Mouse (Mus musculus): ENCODE results near the gene Klhl12.
A peak's percentile ranks its signal among the peaks of the same experiment; 100 is the strongest.

Klhl12 gene

DNA sequence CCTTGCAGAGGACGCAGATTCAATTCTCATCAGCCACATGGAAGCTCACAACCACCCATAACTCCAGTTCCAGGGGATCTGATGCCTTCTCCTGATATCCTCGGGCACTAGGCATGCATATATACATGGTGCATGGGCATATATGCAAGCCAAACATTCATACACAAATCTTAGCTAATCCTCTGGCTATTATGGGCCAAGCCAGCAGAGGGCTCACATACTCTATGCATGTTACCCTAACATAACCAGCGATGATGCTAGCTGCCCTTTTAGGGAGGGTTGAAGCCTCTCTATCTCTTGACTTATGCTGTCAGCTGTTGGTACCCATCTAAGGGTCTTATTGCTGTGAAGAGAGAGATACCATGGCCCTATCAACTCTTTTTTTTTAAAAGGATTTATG is 4.3 kb upstream of the Klhl12 start:
- DNase-seq = peak; percentile 37 to 72

DNA sequence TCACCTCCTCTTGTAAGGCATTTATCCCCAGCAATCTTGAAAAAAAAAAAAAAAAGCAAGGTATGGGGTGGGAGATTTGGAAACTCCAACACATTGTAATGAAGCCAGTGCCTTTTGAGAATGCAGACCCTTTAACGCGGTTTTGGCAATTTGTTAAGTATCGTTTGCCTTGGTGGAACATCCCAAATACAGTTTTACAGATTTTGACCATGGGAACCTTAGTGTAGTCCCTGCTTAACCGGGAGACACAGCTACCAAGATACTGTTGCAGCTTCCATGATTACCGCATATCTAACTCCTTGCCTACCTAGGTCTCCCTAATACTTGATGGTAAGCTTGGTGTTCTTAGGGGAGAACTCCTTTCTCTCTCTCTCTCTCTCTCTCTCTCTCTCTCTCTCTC is 729 bp downstream of the Klhl12 start:
- DNase-seq = no peak

DNA sequence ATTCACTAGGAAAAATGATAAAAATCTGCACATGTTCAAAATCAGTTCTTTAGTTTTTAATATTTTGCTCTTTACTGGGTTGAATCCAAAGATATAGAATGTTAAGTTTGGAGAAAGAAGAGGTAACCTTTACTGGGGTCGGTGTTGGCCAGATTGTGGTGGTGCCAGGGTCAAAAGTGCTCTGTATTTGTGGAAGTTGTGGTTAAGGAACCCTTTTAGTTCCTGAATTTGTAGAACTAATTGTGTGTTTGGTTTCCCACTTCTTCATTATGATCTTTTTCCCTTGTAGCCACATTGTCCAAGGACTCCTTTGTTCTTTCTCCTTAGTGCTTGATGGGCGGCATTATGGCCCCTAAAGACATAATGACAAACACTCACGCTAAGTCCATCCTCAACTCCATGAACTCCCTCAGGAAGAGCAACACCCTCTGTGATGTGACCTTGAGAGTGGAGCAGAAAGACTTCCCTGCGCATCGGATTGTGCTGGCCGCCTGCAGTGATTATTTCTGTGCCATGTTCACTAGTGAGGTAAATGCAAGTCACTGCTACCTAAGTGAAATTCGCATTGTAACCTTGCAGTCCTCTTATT is 2.9 kb downstream of the Klhl12 start:
- DNase-seq = no peak

DNA sequence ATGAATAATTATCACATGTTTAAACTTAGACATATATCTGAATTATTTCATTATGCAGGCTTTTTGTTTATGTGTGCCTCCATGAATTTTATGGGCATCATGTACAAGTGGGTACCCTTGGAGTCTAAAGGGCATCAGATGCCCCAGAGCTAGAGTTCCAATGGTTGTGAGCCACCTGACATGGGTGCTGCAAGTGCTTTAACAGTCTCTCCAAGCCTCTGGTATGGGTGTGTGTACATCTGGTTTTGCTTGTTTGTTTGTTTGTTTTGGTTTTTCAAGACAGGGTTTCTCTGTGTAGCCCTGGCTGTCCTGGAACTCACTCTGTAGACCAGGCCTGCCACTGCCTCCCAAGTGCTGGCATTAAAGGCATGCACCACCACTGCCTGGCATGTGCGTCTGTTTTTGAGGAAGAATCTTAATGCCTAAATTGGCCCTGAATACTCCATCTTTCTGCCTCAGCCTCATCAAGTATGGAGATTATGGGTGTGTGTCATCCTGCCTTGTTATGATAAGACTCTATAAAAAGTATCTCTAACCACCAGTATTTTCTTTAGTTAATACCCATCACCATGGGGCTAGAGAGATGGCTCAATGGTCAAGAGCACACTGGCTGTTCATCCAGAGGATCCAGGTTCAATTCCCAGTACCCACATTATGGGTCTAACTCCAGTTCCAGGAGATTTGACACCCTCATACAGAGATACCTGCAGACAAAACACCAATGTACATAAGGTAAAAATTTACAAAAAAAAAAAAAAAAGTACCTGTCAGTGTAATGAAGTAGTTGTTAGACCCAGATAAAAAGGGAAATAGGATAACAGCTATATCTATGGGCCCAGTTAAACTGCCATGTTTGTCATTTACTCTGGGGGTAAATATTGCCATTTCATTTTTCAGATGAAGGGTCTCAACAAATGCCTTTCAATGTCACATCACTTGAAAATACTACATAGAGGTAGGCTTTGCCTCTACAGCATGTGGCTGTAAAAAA is 5.3 kb downstream of the Klhl12 start:
- no peak for DNase-seq

DNA sequence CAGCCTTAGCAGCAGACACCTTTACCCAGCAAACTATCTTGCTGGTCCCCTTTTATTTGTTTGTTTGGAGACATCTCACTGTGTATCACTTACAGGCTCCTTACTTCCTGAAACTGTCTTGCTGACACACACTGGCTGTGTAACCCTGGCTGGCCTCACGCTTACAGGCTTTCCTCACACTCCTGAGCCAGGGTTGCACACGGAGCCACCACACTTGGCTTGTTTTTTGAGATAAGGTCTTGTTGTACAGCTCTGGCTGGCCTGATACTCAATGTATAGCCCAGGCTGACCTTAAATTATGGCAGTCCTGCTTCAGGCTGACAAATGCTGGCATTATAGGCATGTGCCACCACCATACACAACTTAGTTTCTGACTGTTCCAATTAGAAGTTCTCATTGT is 29.3 kb downstream of the Klhl12 start:
- DNase-seq = no peak

DNA sequence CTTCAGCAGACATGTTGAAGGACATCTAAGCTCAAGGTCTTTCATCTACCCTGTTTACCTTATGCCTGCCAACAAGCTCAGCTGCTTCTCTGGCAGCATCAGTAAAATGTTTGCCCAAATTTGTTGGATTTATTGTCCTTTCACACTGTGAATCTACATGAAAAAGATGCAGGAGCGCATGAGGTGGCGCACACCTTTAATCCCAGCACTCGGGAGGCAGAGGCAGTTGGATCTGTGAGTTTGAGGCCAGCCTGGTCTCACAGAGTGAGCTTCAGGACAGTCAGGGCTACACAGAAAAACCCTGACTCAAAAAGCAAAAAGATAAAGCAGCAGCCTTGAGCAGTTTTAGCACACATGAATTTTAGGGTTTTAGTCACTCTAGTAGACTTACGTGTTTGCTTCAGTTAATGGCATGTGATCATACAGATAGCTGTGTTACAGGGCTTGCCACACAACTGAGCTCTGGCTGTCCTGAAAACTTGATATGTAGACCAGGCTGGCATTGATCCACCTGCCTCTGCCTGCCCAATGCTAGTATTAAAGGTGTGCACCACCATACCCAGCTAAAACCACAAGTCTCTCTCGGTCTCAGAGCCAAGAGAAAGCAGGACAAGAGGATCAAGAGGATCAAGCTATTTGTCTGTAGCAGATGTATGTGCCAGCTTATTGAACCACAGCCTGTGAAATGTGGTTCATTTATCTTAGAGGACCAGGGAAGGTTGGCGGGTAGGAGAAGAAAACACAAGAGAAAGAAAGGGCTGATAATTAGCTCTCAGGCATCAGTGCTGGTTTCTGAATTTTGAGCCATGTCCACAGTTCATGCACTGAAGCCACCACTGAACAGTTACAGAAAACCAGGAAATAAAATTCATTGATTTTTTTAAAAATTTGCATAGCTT is 35.8 kb downstream of the Klhl12 start:
- DNase-seq = no peak

DNA sequence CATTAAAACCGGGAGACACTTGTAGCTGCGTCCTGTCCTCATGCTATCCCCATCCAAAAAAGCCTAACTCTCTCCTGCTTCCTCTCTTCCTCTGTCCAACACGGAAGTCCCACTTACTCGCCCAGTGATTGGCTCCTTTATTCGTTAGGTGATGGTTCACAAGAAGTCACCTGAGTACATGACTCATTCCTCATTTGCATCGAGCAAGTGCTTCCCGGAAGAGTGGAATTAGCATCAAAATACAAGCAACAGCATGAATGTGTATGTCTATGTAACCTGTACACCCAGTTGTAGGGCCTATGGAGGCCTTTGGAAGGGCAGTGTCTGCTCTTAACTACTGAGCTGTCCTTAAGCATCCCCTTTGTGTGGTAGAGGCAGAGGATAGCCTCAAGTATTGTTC is 36.9 kb downstream of the Klhl12 start:
- no peak for DNase-seq

DNA sequence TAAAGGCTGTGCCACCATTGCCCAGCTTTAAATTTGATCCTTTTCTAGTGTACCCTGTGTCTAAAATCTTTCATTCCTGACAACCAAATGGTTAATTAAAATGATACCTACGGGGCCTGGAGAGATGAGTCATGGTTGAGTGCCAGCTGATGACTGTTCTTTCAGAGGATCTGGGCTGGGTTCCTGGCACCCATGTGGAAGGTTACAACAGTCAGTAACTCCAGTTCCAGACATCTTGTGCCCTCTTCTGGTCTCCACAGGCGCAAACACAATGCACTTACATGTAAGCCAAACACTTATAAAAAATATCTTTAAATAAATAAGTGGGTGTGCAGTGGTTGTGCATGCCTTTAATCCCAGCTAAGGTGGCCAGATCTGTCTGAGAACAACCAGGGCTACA is 38.2 kb downstream of the Klhl12 start:
- no peak for DNase-seq

DNA sequence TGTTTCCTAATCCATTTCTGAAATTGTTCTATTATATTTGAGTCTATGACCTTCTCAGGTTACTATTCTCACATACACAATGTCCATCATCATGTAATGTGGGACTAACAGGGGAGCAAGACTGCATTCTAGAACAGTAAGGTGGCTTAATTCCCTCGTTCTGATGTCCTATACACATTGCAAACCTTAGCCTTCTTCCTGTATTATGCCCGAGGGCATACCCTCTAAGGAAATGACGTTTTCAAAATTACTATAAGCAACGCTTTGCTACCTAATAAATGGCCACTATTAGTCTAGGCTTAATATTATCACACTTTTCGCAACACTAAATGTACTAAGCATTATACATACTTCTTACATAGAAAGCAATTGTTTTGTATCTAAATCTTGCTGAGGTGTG is 38.6 kb downstream of the Klhl12 start:
- DNase-seq = no peak

DNA sequence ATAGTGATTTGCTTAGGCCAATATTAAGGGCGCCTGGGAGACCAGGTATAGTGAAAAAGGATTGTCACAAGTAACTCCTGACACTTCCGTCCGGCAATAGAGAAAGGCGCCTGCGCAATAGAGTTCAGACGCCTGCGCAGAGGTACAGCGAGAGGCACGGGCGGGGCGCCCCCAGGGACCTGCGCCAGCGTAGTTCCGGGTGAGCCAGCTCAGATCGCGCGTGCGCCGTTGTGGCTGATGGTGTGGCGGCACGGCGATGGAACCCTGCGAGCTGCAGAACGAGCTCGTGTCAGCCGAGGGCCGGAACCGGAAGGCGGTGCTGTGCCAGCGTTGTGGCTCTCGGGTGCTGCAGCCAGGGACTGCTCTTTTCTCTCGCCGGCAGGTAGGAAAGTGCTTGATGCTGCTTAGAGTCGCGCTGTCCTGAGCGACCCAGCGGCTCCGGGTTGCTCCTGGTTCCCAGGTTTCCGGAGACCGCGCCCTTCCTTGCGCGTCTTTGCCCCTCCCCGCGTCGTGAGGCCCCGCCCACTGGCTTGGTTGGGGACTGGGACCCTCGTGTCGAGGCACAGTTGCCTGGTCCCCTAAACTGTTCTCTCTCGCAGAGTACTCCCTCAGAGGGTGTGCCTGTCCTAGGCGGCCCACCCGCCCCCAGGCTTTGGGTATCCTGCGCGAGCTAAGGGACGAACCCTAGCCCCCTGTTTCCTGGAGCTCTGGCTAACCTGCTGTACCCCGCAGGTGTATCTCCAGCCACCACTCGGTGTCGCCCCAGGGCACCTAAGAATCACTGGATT is 39.3 kb downstream of the Klhl12 start, which contains the start of gene Rabif:
Gene Rabif, plus strand, starts transcription at position 221 of the 788 bp plus-strand sequence.
- peak; percentile 99 for DNase-seq

DNA sequence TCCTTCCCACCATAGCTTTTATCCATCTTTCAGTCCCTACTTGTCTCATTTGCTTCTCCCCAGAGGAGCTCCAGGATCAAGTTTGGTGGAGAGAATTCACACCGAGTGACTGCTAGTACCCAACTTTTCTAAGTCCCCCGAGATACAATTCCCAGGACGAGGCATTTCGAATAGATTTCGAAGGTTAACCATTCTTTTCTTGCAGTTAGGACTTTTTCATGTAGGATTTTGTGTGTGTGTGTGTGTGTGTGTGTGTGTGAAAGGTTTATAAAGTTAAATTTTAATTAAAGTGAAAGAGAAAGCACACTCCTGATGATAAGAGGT is 39.8 kb downstream of the Klhl12 start:
- DNase-seq = no peak

DNA sequence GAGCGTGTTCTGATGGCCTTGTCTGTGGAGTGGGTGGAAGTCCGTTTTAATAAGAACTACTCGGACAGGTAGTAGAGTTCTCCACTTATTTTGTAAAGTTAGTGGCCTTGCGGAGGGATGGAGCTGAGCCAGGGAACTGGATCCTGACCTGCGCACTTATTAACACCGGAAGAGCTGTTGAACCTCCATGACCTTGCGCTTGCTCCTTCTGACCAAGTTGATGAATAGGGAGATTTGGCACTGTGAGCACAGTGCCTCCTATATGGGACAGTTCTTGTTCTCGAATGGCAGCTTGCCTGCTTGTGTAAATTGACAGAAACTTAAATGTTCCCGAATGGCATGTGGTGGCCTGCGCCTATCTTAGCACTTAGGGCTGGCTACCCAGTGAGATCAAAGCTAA is 40.7 kb downstream of the Klhl12 start:
- DNase-seq = no peak

DNA sequence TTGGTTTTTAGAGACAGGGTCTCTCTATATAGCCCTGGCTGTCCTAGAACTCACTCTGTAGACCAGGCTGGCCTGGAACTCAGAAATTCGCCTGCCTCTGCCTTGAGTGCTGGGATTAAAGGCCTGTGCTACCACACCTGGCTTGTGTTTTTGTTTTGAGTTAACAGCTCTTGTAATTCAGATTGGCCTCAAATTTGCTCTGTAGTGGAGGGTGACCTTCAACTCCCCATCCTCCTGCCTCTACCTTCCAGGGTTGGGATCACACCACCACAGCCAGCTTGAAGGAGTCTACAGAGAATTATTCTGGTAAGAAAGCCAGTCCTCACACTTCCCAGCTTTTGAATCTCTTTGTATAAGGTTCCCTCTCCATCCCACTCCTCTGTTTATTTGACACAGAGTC is 45.6 kb downstream of the Klhl12 start:
- no peak for DNase-seq

DNA sequence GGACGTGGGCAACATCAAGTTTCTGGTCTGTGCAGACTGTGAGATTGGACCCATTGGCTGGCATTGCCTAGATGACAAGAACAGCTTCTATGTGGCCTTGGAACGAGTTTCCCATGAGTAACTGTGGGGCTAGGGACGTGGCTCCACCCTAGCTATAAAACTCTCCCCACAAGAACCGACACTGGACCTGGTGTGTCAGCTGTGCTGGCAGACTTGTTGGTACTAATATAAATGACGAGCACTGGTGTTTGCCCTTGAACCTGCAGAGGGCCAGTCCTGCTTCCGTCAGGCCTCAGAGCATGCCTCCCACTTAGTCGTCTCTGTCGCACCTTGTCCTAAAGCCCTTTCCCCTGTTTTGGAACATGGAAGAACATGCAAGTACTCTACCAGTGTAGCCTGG is 50.9 kb downstream of the Klhl12 start:
- DNase-seq = no peak

DNA sequence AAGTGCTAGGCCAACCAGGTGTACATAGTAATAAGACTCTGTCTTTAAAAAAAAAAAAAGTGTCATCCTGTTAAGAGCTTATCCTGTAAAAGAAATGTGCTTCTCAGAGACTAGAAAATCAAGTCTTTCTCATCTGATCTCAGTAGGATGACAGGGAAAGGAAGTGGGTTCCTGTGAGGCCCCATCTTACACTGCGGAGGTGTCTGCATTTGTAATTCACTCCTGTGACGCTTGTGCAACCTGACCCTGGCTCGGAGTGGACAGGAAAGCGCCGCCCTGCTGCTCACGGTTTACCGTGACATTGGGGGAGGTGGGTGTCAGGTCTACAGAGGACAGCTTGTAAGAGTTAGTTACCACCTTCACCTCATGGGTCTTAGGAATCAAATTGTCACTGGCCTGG is 54.7 kb downstream of the Klhl12 start:
- no peak for DNase-seq

DNA sequence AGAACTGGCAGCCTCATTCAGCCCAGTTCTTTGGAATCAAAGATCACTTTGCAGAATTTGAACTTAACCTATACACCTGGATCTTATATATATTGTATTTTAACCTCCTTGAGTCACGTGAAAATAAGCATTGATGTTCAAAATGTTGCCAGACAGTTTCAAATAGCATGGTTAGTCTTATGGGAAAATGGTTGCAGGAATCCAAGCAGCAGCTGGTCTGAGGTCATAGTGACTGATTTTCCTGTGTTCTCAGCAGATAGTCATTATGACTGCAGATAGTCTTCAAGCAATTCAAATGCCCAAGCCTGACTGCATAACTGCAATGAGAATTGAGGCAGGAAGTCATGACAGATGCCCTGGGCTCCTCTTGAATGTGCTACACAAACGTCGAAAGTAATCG is 56.9 kb downstream of the Klhl12 start:
- no peak for DNase-seq

DNA sequence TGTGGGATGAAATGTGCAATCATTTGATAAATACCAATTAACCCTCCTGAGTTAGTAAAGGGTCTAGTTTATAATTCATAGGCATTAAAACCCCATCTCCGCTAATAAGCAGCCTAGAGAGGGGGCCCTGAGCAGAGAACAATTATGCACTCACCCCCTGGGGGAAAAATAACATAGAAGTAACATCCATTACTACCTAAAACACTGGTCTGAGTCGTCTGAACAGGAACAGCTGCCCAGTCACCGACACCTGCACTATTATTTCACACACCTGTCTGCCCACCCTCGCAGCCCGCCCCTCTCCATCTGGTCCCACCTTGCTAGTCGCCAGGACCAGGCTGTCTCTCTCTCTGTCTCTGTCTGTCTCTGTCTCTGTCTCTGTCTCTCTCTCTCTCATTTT is 57.3 kb downstream of the Klhl12 start:
- no peak for DNase-seq

DNA sequence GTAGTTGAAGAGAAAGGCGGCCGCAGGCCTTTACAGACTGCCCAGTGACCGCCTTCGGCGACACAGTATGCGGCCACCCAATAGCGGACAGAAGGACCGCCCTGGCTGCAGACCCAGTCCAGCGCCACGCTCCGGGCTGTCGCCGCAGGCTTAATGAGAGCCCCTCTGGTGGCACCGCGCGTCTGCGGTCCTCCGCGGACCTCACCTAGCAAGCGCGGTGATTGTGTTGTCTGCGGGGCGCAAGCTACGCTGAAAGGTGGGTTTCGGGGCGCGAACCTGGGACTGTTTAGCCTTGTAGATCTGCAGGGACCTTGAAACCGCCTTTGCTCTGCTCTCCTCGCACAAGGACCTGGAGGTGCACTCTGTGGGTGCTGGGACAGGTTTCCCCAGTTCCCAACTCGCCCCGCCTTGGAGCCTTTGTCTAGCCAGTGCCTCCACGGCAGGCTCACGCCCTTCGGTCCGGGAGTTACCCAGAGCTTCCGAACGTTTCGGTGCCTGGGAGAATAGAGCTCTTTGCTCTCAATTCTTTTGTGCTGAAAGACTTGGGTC is 58.1 kb downstream of the Klhl12 start:
- DNase-seq = peak; percentile 32 to 48

DNA sequence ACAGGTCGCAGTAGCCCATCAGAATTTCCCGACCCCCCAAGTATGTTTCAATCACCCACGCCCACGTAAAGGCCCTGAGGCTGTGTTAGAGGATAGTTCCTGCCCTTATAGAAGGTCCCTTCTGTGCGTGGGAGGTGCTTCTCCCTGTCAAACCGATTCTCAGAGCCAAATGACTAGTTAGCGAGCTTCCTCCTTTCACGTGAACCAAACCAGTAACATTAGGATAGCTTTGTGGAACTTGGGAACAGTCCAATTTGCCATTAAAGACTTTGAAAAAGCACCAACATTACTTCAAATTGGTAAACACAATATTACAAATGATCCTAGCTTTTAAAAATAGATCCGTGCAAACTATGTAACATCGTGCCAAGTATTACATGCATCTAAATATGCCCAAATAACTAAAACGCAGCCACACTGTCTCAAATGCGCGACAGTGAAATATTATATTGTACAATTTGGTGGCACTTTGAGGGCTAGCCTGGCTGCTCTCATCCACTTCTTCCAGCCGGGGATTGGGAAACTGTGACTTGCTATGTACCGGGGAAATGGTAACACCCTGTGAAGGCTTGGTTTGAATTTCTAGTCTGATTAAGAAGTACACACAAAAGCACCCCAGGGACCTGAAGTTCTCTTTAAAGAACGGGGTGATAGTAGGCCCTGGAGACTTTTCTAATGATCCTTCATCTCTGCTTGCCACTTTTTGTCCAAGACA is 58.7 kb downstream of the Klhl12 start:
- no peak for DNase-seq

DNA sequence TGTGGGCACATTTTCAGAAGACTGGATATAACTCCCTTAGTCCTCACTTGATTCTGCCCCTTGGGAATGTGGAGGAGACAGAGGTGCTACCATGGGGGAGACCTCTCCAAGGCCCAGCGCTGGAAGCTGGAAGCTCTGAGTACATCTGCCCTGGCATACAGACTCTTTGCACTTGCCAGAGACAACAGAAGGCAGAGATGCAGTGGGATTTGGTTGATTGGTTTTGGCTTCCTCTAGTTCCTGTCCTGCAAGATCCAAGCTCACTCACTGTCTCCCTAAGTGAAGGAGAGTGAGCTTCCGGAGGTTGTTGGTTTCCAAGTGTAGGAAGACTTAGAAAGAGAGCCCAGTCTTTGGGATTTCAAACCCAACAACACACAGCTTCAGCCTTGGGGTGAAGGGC is 60.6 kb downstream of the Klhl12 start:
- DNase-seq = no peak

DNA sequence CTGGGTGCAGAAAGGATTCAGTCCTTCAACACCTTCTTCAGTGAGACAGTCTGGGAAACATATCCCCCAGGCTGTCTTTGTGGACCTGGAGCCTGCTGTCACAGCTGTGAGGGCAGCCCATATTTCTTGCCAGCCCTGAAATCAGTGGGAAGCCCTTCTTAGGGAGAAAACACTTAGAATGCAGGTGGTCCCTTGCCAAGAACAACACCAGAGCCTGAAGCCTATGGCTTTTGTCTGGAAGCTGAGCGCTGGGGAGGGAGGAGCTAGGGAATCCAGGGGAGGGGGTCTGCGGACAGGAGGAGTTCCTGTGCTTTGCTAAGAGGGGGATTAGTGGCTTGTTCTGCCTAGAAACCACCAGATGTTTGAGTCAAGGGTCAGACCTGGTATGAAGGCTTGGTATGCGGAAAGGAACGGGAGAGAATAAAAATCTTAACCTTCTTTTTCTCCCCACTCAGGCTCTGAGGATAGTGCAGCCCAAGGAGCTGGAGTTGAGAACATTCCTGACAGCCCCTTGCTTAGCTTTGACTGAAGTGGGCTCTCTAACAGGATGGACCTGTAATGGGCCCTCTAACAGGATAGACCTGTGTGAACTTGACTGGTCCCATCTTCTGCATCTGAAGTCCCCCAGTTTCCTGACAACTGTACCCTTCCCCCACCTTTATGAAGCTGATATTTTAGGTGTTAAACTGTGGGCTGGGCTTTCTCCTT is 61.3 kb downstream of the Klhl12 start:
- no peak for DNase-seq
